Mouse (Mus musculus): ENCODE measurements at regions not wholly inside any gene's neighbourhood (a gene's known extent, or its start where the extent isn't known, plus 50 kb on each side); places are given as distances from the start of the nearest gene placed in this dataset.
A peak's percentile ranks its signal among the peaks of the same experiment; 100 is the strongest.

GRCm38 (mm10) chr8:90514191-90514590, 166.0 kb upstream of the Tox3 start:
- Histone ChIP-seq H3K27ac (ENCODE audit: insufficient read depth, low read length) (no peak overlapping the region), H3K4me1 (ENCODE audit: control insufficient read depth, insufficient read depth, low read length) (no peaks in the 10 kb centered on the region), H3K4me3 (ENCODE audit: insufficient read depth, low read length) (no peak overlapping the region)
- TF ChIP-seq CTCF (IDR thresholded peaks at IDR 0.05; ENCODE audit: extremely low read depth, insufficient read depth, low read length): no peak
- no peak for TF ChIP-seq POLR2A (IDR thresholded peaks at IDR 0.05; ENCODE audit: extremely low read depth, insufficient read depth, low read length)

GRCm38 (mm10) chr8:90513601-90514000, 165.5 kb upstream of the Tox3 start:
- no peak overlapping the region for H3K4me3 ChIP-seq (ENCODE audit: insufficient read depth, low read length)
- H3K4me1 ChIP-seq (ENCODE audit: control insufficient read depth, insufficient read depth, low read length): no peaks in the 10 kb centered on the region
- TF ChIP-seq POLR2A (IDR thresholded peaks at IDR 0.05; ENCODE audit: extremely low read depth, insufficient read depth, low read length): no peak
- no peak for TF ChIP-seq CTCF (IDR thresholded peaks at IDR 0.05; ENCODE audit: extremely low read depth, insufficient read depth, low read length)
- no peak overlapping the region for H3K27ac ChIP-seq (ENCODE audit: insufficient read depth, low read length)

- TF ChIP-seq POLR2A (IDR thresholded peaks at IDR 0.05; ENCODE audit: extremely low read depth, insufficient read depth, low read length): no peak
- TF ChIP-seq CTCF (IDR thresholded peaks at IDR 0.05; ENCODE audit: extremely low read depth, insufficient read depth, low read length): no peak
- Histone ChIP-seq H3K27ac (ENCODE audit: insufficient read depth, low read length) (no peak overlapping the region), H3K4me3 (ENCODE audit: insufficient read depth, low read length) (no peak overlapping the region), H3K4me1 (ENCODE audit: control insufficient read depth, insufficient read depth, low read length) (no peaks in the 10 kb centered on the region)
These were observed 165.0 kb upstream of the Tox3 start for GRCm38 (mm10) chr8:90513102-90513501.

GRCm38 (mm10) chr8:90512594-90512993, 164.5 kb upstream of the Tox3 start:
- H3K4me1 ChIP-seq (ENCODE audit: control insufficient read depth, insufficient read depth, low read length): no peaks in the 10 kb centered on the region
- H3K4me3 ChIP-seq (ENCODE audit: insufficient read depth, low read length): no peak overlapping the region
- TF ChIP-seq POLR2A (IDR thresholded peaks at IDR 0.05; ENCODE audit: extremely low read depth, insufficient read depth, low read length) (no peak), CTCF (IDR thresholded peaks at IDR 0.05; ENCODE audit: extremely low read depth, insufficient read depth, low read length) (no peak)
- H3K27ac ChIP-seq (ENCODE audit: insufficient read depth, low read length): no peak overlapping the region

GRCm38 (mm10) chr8:90504521-90504920, 156.4 kb upstream of the Tox3 start:
- H3K27ac ChIP-seq (ENCODE audit: insufficient read depth, low read length): no peak overlapping the region

GRCm38 (mm10) chr8:90503306-90503705, 155.2 kb upstream of the Tox3 start:
- H3K4me1 ChIP-seq (ENCODE audit: control insufficient read depth, insufficient read depth, low read length): peaks cover 12% of the 10 kb centered on the region
- H3K27ac ChIP-seq (ENCODE audit: insufficient read depth, low read length): peak overlapping the region; percentile 49
- no peak for TF ChIP-seq POLR2A (IDR thresholded peaks at IDR 0.05; ENCODE audit: extremely low read depth, insufficient read depth, low read length)
- TF ChIP-seq CTCF (IDR thresholded peaks at IDR 0.05; ENCODE audit: extremely low read depth, insufficient read depth, low read length): no peak
- no peak overlapping the region for H3K4me3 ChIP-seq (ENCODE audit: insufficient read depth, low read length)

More at GRCm38 (mm10) chr8:90504521-90504920, 156.4 kb upstream of the Tox3 start:
- TF ChIP-seq POLR2A (IDR thresholded peaks at IDR 0.05; ENCODE audit: extremely low read depth, insufficient read depth, low read length) (no peak), CTCF (IDR thresholded peaks at IDR 0.05; ENCODE audit: extremely low read depth, insufficient read depth, low read length) (no peak)
- Histone ChIP-seq H3K4me3 (ENCODE audit: insufficient read depth, low read length) (no peak overlapping the region), H3K4me1 (ENCODE audit: control insufficient read depth, insufficient read depth, low read length) (peaks cover 9% of the 10 kb centered on the region)

GRCm38 (mm10) chr8:90502879-90503278, 154.7 kb upstream of the Tox3 start:
- H3K4me3 ChIP-seq (ENCODE audit: insufficient read depth, low read length): no peak overlapping the region
- H3K4me1 ChIP-seq (ENCODE audit: control insufficient read depth, insufficient read depth, low read length): peaks cover 12% of the 10 kb centered on the region
- TF ChIP-seq POLR2A (IDR thresholded peaks at IDR 0.05; ENCODE audit: extremely low read depth, insufficient read depth, low read length): no peak
- no peak for TF ChIP-seq CTCF (IDR thresholded peaks at IDR 0.05; ENCODE audit: extremely low read depth, insufficient read depth, low read length)
- peak overlapping the region; percentile 49 for H3K27ac ChIP-seq (ENCODE audit: insufficient read depth, low read length)

GRCm38 (mm10) chr8:90499315-90499714, 151.2 kb upstream of the Tox3 start:
- TF ChIP-seq CTCF (IDR thresholded peaks at IDR 0.05; ENCODE audit: extremely low read depth, insufficient read depth, low read length) (no peak), POLR2A (IDR thresholded peaks at IDR 0.05; ENCODE audit: extremely low read depth, insufficient read depth, low read length) (no peak)
- Histone ChIP-seq H3K4me3 (ENCODE audit: insufficient read depth, low read length) (no peak overlapping the region), H3K27ac (ENCODE audit: insufficient read depth, low read length) (peak overlapping the region; percentile 28; the same call in 1 of the 2 replicates), H3K4me1 (ENCODE audit: control insufficient read depth, insufficient read depth, low read length) (peaks cover 11% of the 10 kb centered on the region)

- TF ChIP-seq CTCF (IDR thresholded peaks at IDR 0.05; ENCODE audit: extremely low read depth, insufficient read depth, low read length) (no peak), POLR2A (IDR thresholded peaks at IDR 0.05; ENCODE audit: extremely low read depth, insufficient read depth, low read length) (no peak)
- Histone ChIP-seq H3K4me3 (ENCODE audit: insufficient read depth, low read length) (no peak overlapping the region), H3K27ac (ENCODE audit: insufficient read depth, low read length) (no peak overlapping the region), H3K4me1 (ENCODE audit: control insufficient read depth, insufficient read depth, low read length) (peaks cover 5% of the 10 kb centered on the region)
These were observed 148.6 kb upstream of the Tox3 start for GRCm38 (mm10) chr8:90496658-90497163.

GRCm38 (mm10) chr8:90495943-90496371, 147.8 kb upstream of the Tox3 start:
- Histone ChIP-seq H3K4me3 (ENCODE audit: insufficient read depth, low read length) (no peak overlapping the region), H3K27ac (ENCODE audit: insufficient read depth, low read length) (no peak overlapping the region), H3K4me1 (ENCODE audit: control insufficient read depth, insufficient read depth, low read length) (peaks cover 3% of the 10 kb centered on the region)
- TF ChIP-seq CTCF (IDR thresholded peaks at IDR 0.05; ENCODE audit: extremely low read depth, insufficient read depth, low read length) (no peak), POLR2A (IDR thresholded peaks at IDR 0.05; ENCODE audit: extremely low read depth, insufficient read depth, low read length) (no peak)
